Mouse (Mus musculus) skeletal muscle tissue, adult 2 months (tissue): ENCODE data around the gene Srsf4.
A peak's percentile ranks its signal among the peaks of the same experiment; 100 is the strongest.

Source experiments
- DNase-seq: peaks from one replicate; pipeline ENCODE4 v3.0.0-alpha.2; 2012; ENCODE audit warnings: low read depth, low spot score

Srsf4 gene

DNA sequence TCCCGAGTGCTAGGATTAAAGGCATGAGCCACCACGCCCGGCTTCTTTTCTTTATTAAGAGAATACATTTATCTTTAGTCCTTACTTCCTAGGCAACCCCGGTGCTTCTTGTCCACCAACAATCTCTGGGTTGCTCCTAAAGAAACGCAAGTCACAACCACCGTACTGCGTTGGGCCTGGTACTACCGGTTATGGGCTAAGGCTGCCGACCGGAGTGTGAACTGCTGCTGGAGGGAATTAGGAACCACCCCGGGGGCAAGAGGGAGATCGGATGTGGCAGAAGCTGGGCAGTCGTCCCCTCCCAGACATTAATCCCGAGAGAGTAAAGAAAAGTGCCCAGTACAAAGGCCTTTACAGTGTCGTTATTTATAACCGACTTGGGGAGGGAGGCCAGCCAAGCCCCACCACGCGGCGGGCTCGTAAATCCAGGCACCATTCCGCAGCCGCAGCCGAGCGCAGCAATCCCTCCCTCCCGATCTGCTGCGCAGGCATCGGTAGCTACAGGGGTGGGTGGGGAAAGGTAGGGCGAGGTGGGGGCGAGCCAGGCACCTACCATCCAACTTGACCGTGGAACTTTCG is 41.6 kb downstream of the Srsf4 start:
- no peak for DNase-seq

DNA sequence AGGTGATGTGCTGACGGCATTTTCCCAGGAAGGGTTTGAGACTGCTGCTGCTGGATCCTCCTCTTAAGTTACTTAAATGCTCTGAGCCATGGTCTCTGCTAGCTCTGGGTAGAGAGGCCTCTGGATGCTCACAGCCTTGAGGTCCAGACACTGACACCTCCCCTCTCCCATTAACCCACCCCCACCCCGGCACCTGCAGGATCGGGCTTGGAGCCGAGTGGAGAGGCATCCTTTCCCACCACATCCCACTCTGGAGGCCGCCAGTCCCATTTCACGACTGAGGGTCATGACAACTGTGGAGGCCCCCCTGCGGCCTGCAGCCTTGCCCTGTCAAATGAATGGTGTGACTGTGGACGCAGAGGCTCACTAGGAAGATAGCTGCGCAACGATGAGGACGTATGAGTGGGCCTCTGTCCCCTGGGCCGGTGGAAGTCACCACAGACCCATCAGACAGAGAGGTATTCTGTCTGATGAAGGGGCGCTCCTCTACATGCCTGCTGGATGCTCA is 42.5 kb downstream of the Srsf4 start:
- DNase-seq, result no peak

DNA sequence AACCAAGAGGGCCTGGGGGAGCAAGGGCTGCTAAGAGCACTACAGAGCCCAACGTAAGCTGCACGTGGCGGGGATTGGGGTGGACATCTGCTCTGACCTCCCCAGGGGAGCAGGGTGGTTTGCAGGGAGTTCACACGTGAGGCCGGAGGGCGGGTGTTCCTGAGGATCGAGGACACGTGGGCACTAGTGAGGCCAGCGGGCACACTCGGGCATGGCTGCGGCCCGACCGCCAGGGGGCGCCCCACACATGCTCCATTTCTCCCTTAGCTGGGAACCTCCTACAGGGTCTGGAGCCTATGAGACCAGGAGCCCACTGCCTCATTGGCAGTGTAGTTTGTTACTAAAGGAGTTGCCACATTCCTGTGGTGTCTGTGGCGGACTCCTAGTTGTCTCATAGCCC is 43.0 kb downstream of the Srsf4 start:
- DNase-seq, result peak; percentile 62

DNA sequence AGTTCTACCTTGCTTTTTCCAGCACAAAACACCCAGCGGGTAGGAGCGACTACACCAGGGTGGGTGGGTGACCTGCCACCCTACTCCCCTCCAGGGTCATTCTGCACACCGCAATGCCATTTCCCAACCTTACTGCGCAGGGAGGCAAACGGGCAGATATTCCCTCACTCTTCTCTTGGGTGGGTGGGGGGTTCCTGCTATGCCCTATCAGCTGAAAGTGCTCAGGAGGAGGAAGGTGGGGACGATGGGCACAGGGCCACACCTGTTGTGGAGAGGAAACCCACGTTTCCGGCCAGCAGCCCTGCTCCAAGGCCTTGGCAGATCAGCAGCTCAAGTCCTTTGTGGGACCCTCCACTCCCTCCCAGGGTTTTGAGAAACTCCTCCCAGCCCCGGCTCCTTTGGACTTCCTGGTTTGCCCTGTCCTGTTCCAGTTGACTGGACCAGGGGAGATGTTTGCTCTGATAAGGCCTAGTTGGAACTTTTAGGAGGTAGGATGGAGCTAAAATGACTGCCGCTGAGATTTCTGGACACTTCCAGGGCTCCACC is 43.7 kb downstream of the Srsf4 start:
- DNase-seq, result no peak

GRCm38 (mm10) chr4:131918026-131918533 is 44.7 kb downstream of the Srsf4 start:
- no peak for DNase-seq

DNA sequence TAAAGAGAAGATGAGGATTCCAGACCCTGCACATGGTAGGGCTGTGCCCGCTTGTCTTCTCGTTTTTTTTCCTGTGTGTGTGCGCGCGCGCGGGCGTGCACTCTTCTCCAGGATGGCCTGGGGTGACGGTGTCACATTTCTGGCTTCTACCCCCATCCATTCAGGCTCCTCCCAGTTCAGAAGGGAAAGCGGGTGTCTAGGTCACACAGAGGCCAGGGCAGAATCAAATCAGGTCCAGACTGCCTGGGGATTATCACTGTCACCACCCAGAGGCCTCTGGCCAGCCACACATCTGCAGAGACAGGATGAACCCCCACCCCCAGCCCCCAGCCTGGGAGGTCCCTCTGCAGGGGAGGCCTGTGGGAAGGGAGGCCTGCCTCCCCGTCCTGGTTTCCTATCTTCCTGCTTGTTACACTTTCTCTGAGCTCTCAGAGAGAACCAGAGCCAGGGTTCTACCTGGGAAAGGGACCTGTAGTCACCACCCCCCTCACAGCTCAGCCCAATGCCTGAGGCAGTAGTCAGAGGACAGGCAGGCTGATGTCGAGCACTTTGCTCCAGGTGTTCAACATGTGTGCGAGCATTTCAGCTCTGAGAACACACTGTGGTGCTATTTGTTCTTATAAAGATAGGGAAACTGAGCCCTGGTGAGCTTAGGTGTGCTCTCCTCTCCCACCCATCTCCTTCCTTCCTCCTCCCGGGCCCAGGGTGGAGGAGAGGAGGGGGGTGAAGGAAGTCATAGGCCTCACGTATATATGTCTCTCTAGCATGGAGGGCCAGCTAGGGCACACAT is 45.5 kb downstream of the Srsf4 start:
- no peak for DNase-seq

DNA sequence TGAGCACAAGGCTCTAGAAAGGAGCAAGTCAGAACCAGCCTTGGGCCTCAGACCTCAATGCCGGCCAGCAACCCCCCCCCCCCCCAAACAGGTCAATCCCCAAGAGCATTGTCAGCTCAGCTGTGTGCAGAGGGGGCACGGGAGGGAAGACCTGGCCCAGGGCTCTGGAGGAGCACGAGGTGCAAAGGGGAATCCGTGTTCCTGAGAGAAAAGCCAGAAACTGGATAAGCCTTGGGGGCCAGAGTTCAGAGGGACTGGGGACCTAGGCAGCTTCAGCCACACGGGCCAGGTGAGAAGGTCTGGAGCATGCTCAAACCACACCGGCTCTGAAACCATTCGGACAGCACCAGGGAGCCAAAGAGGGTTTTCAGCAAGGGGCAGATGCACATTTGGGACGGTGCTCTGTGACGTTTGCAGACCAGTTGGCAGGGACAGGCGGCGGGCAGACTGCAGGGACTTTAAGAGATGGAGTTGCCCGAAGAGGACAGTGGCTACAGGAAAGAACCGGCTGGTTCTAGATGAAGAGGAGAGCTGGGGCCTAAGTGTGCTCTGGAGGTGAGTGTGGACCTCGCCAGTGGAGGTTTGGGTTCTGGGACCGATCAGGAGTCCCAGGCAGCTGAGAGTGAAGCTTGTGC is 46.2 kb downstream of the Srsf4 start:
- no peak for DNase-seq

DNA sequence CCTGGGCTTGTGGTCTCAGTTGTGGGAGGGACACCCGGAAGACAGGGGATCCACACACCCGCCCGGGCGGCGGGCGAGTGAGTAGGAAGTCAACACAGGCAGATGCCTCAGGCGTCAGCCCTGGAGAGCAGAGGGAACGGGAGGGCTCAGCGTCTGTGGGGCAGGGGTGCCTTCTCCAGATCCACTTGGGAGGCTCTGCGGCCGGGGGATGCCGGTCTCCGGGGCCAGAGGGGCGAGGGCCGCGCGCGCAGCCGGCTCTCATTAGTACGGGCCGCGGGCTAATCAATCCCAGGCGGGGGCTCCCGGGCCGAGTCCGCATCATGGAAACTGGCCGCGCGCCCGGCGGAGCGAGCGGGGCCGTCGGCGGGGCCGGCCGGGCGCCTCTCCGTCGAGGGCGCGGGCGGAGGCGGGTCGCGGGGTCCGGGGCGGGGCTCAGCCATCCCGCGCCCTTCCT is 46.8 kb downstream of the Srsf4 start:
- DNase-seq, result no peak

DNA sequence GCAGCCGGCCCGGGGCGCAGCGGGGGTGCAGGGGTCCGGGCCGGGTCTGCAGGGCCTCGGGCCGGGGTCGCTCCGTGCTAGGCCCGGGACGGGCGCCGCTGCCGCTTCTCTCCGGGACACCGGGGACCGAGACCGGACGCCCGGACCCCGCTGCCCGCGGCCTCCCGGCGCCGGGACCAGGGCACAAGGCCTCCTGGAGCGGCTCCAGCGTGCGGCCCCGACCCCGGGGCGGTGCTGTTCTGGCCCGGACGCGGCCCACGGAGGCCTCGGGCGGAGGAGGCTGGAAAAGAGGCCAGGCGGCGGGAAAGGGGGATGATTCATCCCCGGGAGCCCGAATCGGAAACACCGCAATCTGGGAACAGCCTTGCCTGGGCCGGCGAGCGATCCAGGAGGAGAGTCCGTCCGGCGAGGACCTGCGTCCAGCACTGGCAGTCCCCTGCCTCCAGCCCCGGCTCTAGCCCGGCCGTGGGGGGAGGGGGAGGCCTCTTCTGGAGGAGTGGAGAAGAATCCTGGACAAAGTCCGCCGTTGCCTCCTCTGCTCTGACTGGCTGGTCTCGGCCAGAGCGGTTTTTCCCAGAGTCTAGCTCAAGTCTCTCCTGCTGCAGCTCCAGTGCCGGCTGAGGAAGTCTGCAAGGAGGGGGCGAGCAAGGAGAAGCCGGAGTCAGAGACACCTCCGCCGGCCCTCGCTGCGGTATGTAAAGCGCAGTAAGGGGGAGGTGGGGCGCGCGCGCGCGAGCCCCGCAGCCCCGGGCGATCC is 47.4 kb downstream of the Srsf4 start:
- DNase-seq, result no peak

DNA sequence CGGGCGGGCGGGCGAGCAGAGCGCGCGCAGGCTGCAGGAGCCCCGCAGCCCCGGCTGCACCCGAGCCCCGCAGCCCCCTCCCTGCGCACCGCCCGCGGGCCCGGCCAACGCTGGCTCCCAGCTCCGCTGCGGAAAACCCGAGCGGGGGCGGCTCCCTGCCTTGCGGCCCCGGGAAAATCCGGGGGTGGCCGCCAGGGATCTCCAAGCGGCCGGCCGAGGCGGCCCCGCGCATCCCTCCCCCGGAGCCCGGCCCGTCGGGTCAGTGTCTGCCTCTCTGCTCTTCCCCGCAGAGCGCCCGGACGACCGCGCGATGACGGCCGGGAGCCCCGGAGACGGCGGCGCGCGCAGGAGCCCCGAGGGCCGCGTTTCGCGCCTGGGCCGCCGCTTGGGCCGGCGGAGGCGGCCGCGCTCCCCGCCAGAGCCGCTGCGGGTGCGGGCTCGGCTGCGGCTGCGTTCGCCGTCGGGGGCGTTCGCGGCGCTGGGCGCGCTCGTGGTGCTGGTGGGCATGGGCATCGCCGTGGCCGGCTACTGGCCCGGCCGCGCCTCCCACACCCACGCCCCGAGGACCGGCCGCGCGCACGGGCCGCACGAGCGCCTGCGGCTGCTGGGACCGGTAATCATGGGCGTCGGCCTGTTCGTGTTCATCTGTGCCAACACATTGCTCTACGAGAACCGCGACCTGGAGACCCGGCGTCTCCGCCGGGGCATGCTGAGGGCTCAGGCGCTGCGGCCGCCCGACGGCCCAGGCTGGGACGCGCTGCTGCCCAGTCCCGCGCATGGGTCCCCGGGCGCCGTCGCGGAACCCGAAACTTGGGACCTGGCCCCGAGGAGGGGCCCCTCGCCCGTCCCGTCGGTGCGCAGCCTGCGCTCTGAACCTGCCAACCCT is 48.3 kb downstream of the Srsf4 start, which contains the start of gene Tmem200b:
Gene Tmem200b, plus strand, starts transcription at position 311 of the 886 bp plus-strand sequence.
- no peak for DNase-seq

DNA sequence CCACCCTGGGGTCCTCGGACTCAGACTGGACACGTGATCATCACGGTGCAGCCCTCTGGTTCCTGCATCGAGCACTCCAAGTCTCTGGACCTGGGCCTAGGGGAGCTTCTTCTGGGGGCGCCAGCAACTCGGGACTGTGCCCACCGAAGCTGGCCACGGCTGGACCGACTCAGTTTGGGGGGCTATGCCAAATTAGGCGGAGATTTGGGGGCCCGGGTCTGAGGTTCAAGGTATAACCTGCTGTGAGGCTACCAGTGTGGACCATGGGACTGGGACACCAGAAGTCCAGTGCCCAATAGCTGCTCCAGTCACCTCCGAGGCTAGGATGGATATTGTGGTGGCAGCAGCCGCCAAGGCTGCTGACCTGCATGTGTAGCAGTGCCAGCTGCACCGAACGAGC is 49.0 kb downstream of the Srsf4 start:
- no peak for DNase-seq

DNA sequence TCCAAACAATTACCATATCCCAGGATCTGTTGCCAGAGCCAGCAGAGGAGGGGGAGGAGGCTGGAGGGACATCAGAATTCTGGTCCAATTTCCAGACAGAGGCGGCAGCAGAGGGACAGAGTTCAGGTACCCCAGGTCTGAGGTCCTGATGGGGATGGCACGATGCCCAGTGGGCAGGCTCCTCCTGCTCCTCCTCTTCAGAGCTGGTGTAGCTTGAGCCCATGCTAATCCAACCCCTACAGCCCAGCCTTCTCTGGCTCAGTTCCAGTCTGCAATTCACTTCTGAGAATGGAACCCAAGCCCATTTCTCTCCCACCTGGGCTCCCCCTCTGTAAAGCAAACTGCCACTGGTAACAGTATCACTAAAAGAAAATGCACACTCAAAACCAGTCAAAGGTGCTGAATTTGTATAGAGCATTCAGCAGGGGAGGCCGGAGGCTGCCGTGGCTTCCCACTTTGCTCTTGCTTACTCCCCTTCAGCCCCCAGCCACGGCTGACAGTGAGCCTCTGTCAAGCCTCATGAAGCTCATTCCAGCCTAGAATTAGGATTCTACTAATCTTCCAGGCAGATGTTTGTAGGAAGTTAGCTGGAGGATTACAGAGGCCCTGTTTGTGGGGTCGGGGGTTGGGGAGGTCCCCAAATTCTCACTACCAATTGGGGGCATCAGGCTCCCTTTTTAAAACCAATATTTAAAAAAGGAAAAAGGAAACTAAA is 50.8 kb downstream of the Srsf4 start:
- DNase-seq, result no peak

- no peak for DNase-seq
Measured at GRCm38 (mm10) chr4:131929146-131929545, 55.7 kb downstream of the Srsf4 start.

- no peak for DNase-seq
Measured at GRCm38 (mm10) chr4:131939459-131939858, 66.0 kb downstream of the Srsf4 start.

DNA sequence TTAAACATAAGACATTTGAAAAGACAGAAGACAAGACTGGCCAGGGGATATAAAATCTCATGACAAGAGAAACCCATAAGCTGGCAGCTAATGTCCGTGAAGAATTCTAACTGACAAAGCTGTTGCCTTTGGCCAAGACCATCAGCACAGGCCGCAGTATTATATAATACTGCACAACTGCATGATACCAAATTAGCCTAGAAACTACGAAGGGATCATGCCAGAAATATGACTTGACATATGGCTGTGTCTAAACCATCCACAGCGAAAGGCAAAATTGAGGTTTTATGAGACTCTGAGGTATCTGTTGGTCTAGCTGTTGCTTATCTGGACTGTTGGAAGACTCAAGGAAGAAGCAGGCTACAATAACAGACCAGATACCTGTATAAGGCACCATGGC is 67.4 kb downstream of the Srsf4 start:
- no peak for DNase-seq

- no peak for DNase-seq
Measured at GRCm38 (mm10) chr4:131947848-131948247, 74.4 kb downstream of the Srsf4 start.

GRCm38 (mm10) chr4:131949903-131950302 is 76.5 kb downstream of the Srsf4 start:
- no peak for DNase-seq

DNA sequence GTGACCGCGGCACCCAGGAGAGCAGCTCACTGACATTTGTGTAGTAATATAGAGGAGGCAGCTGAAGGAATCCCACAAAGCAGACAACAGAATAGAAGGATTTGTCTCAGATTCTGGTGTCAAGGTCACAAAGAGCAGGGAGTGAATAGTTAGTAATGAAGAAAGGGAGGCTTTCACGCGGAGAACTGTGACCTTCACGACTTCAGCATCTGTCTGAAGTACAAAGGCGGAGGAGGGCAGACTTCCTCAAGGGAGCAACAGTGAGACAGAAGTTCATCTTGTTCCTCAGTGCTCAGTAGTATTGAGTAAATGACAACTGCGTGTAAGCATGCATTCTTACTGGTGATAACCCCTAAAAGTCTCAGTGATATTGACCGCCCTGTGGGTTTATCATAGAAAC is 77.2 kb downstream of the Srsf4 start:
- DNase-seq, result no peak
